Mouse (Mus musculus) heart, adult 11 months (tissue): Measurements from ENCODE around the gene Fyb2.
A peak's percentile ranks its signal among the peaks of the same experiment; 100 is the strongest.

Experiments used
- DNase-seq: peaks from one replicate; pipeline ENCODE4 v3.0.0; 2022

Gene Fyb2

DNA sequence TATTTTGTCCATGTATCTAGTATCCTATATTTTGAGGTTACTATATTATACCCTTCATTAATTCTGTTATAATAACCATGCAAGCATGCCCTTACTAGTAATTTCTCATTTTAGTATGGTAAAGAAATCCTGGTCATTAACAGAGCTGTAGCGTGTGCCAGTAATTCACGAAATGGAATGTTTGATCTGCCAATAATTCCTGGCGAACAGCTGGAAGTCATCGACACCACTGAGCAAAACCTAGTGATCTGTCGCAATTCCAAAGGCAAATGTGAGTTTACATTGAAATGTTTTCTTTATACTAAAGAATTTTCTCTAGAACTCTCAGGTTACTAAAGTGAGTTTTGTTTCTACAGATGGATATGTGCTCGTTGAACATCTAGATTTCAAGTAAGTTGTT lies 102.2 kb downstream of the Fyb2 start:
- no peak for DNase-seq

DNA sequence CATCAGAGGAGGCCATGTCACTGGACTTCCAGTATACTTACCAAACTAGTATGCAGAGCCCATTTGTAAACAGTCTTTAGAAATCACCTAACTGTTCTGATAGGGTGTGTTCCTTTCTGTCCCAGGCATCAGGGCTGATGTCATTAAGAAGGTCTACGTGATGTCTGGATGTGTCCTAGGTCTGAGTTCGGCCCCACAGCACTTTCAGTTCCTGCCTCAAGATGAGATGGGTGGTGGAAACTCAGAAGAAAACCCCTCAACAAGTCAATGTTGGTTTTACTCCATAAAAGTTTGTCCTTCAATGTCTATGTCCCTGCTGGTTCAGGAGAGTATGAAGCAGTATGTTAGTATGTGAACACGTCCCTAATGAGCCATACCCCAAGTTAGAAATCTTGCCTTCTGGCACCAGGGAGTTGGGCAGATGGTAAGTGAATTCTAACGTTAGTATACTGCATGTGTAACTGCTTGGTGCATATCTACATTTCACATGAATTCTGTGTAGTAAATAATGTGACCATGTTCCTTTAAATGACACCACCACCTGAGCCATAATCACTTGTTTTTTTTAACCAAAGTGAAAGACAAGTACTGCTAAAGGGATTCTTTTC lies 102.9 kb downstream of the Fyb2 start:
- DNase-seq: peak; percentile 37

DNA sequence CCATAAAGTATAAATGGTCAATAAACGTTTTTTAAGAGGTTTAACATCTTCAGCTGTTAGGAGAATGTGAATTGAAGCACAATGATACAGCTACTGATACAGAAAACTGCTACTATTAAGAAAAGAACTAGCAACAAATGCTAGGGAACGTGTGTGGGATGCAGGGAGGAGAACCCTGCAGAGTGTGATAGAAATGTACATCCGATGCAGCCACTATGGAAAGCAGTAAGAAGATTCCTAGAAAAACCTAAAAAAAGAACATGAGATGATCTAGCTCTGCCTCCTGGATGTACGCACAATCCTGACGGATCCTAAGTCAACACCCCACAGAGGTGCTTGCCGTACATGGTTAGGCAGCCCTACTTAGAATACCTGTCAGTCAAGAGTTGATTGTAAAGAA lies 114.0 kb downstream of the Fyb2 start:
- peak; percentile 14 for DNase-seq

DNA sequence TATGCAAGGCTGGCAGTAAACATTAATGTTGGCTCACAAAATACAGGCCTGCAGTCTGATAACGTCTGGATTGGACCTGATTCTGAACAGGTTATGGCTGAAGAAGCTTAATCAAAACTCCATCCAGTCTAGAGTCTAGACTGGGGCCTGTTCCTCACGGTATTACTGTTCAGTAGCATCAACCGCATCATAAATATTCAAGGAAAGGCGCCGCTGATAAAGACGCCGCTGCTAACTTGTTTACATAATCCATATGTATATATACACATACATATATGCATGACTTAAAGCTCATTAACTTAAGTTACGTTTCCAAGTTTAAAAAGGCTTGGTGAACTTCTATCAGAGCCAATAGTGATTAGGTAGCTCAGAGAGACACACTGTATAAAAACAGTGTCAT lies 117.8 kb downstream of the Fyb2 start:
- DNase-seq: peak; percentile 25

DNA sequence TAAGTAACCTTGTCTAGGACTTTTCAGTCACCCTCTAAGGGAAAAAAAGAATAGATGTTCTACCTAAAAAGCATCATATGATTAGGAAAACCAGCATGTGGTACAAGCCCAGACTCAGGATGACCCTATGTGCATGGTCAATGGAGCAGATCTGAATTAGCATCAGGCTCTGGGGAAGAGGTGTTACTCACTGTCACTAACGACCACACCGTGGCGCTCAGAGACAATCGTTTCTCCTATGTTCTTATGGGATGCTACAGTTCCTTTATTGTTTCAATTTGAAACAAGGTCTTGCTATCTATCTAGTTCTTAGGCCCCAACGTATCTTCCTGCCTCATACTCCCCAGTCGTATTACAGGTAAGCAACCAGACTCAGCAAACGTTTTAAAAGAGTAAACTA lies 119.9 kb downstream of the Fyb2 start:
- DNase-seq: peak; percentile 59

DNA sequence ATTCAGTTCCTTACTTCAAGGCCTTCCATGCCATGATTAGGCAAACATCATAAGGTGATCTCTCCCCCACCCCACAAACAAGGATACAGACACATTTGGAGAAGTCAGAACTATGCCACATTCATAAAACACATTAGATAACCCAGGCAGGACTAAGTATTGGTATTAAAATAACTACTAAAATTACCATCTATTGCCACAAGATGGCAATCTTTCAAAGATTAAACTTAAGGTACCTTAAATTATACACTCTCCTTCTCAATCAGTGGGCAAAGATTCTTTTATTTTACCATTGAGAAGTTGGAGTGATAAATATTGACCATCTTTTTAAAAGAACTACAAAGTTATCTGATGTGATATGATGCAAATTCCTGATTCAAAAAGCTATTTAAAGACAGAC lies 121.0 kb downstream of the Fyb2 start:
- no peak for DNase-seq

DNA sequence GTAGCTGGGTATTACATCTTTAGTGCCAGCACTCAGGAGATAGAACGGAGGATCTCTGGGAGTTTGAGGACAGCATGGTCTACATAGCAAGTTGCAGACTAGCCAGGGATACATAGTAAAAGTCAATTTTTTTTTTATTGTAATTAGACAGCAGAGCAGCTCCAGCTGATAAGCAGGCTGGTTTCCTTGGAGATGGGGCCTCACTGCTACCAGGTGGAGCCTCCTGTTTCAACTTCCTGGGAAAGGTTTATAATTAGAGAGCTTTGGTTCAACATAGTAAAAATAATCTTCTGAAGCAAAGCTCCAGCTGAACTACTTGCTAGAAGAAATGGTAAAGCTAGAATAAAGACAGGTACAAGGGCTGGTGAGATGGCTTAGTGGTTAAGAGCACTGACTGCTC lies 136.8 kb downstream of the Fyb2 start:
- DNase-seq: peak; percentile 61

DNA sequence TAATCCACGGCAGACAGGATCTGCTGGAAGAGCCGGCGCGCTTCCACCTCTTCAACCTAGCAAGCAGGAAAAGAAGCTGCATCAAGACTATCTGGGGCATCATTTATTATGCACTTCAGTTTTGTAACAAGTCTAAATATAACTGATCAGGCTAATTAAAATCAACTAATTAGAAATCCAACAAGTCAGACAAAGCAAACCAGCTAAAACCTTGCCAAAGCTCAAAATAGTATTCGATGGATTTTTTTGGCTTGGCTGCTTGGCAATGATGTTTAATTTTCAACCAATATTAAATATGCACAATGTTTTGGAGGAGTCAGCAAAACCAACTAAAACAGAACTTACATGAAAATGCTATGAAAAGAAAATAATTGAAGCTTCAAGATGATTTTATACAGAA lies 138.0 kb downstream of the Fyb2 start:
- no peak for DNase-seq
